Mouse (Mus musculus) gastrocnemius, postnatal 10 days (tissue): ENCODE data around the gene Gm4778. TPM values are rescaled to one million over a fixed set of nuclear protein-coding genes. Genes with fewer than 3 reads are reported as not detected.
"Not testable (repeated sequence)": the region's sequence is repeated elsewhere in the genome, so short reads cannot be mapped to it uniquely, and the experiment has no call there.

ENCODE experiments used
- DNase-seq: peaks from one replicate; pipeline ENCODE4 v3.0.0; 2021; ENCODE audit warnings: mixed read lengths
- long read RNA-seq, 2 experiments: library from polyadenylated mRNA; stranded (forward); transcript quantifications; one replicate each; pipeline ENCODE4 v2.0.0; 2021
- total RNA-seq, 2 experiments: library from RNA; stranded (reverse); gene quantifications; 2 replicates each; pipeline ENCODE4 v1.2.3; 2021

Gm4778 gene
- not detected for total RNA-seq
- long read RNA-seq, experiment 1 = 0 reads
- long read RNA-seq, experiment 2 = 0 reads

DNA sequence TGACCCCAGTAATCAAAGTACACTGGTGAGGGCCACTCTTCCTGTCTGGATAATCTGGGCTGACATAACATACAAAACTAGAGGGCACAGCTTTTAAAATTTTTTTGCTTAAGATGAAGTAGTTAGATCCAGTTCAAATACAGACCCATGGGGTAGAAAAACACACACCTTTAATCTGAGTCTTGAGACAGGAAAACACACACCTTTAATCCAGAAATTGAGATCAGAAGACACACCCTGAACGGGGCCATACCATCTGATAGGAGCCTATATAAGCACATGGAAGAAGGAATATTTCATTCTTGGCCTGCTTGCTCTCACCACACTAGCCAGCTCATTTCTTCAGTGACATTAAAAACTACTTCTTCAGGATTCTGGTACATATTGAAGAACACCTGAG, at the start of gene Gm4778:
Gm4778 (plus strand) TSS at position 301 of the 400 bp plus-strand sequence.
- DNase-seq = not testable (repeated sequence)

DNA sequence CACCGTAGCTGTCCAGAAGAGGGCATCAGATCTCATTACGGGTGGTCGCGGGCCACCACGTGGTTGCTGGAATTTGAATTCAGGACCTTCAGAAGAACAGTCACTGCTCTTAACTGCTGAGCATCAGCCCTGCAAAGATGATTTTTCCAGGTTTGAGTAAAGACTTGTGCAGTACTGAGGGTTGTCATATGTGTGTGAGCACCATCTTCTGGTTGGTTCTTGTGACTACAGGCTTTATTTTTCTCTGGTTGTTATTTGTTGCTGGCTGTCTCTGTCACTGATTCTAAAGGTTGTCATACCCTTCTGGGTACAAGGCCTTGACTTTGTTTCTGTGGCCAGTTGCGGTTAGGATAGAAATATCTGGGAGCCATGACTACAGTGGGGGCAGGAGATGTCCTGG, 3.2 kb upstream of the Gm4778 start:
- no peak for DNase-seq

DNA sequence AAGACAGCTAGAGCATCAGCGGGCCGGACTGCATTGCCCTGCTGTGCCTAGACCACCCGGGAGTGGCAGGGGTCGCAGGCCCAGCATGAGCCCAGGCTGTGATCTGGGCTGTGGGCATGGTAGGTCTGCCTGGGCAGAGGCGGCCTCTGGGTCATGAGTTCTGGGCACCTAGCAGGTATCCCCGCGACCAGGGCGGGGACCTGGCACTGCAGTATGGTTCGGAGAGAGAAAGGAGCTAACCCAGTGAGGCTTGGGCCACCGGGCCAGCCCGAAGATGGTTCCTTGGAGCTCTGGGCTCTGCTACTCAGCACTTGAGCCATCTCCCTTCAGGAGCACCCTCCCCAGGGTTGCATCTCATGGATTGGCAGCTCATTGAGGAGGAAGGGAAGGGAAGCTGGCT, 12.2 kb downstream of the Gm4778 start:
- DNase-seq = no peak

DNA sequence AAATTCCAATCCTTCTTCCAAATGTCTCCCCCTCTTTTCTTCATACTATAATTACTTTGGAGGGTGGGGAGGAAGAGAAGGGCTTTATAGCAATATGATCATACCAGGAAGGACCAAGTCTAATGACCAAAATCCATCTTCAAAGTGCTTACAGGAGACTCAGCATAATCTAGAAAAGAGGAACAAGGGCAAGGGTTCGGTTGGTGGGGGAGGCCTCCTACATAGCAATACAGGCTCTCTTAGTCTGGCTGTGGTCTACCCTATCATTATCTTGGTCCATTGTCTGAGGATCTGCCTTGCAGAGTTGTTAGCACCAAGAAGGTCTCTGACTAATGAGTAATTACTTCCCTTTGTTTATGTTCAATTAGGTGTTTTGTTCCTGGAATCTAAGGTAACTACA, 41.6 kb downstream of the Gm4778 start:
- DNase-seq = no peak

DNA sequence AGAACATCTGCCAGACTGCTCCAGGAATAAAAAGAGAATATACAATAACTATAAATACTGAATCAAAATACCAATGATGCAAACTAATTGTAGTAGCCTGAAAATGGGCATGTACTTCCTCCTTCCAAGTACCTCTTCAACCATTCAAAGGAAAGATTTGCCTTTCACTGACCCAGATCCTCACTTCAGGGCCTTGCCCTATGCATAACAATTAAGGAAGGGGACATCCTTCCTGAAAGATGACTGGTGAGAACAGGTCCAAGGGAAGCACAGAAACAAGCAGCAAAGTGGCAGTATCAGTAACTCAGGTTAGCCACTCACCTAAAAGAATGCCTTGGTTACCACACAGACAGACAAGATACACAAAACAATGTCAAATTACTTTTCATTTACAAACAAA, 43.1 kb downstream of the Gm4778 start:
- DNase-seq = no peak

DNA sequence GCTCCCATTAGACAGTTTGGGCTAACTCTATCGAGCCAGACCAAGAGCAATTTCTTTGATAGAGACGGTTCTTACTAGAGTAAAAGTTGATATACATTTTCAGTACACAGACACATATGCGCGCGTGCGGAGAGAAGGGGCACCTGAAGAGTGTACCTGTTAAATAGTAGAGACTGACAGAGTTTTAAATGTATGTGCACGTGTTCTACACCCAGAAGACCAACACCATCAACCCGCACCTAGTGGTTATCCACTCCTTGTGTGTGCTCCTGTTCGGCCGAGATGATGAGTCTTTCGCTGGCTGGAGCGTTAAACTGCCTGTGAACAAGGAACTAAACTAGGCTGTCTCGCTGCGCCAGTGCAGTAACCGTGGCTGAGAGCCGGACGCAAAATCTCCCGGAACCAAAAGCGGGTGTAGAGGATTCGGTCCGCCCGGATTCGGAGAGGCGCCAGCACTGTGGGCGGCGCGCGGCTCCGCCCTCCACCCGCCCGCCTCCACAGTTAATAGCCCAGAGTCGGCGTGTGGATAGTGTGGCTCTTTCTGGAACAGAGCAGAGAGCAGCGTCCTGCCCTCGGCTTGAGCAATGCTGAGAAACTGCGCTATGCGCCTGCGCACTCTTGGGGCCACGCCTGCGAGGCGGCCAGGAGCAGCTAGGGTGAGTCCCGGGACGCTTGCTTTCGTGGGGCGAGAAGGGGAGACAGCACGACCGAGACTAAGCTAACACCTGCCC, 46.0 kb downstream of the Gm4778 start, which contains the start of gene Them4:
Them4 (plus strand) TSS at position 457 of the 731 bp plus-strand sequence.
- DNase-seq = peak; percentile 94

DNA sequence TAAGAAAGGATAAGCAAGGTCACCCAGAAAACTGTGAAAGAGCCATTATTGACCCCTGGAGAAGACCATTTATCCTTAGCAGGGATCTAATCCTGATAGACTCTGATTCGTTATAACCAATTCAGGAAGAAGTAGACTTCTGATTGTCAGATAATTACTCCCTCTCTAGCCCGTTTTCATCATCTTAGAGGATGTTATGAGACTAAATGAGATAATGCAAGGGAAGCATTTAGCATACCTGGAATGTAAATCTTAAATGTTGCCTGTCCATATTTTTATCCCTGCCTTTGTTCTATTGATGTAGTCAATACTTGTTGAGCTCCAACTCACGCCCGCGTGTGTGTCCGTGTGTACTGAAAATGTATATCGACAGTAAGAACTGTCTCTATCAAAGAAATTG, 46.7 kb downstream of the Gm4778 start:
- no peak for DNase-seq

DNA sequence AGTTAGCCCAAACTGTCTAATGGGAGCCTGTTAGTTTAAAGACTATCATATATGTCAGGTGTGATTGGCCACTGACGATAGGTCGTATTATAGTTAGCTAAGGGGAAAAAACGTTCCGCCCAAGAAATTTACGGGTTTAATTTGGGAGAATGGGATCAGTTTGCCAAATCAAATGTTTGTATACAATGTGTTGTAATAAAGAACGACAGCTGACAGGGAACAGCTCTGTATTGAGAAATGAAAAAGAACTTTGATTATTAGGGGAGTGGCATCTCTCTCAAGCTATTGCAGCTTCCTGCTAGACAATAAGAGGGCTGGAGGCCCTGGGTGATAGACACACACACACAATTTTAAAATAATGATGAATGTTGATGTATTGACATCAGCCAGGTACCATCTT, 47.1 kb downstream of the Gm4778 start:
- no peak for DNase-seq

DNA sequence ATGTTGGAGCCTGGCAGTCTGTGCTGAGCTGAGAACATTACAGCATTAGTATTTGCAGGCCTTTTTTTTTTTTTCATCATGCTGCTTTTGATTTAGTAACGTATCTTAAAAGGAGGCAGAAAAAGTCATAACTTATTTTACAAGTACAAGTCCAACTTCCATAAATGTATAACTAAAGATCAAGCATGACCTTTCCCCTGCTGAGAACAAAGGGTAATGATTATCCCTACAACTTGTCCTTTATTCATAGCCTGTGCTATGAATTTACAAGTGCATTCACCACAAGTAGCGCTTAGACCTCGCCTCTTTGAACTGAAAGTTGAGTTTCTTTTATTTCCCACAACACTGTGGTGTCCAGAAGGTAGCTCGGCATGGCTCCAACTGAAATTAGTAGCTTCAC, 47.5 kb downstream of the Gm4778 start:
- DNase-seq = no peak

Other genes with a start within 250 kb of the Gm4778 start
- not detected for gene Gm9125, start 209.2 kb upstream of the Gm4778 start, total RNA-seq
- gene Gm10697, start 191.4 kb upstream of the Gm4778 start, total RNA-seq = not detected
- not detected for gene Gm10696, start 85.8 kb upstream of the Gm4778 start, total RNA-seq
- gene Gm5286, start 67.3 kb upstream of the Gm4778 start, total RNA-seq = not detected
- gene Them4, start 46.1 kb downstream of the Gm4778 start, total RNA-seq = 1 to 10 TPM; 7.7 to 7.8 TPM
- not detected for gene Them5, start 78.1 kb downstream of the Gm4778 start, total RNA-seq
- under 1 TPM; 0.34 to 0.56 TPM for gene C2cd4d, start 98.4 kb downstream of the Gm4778 start, total RNA-seq
- gene Rorc, start 108.8 kb downstream of the Gm4778 start, total RNA-seq = 10 to 100 TPM; 18.2 to 19.9 TPM
- gene Lingo4, start 134.5 kb downstream of the Gm4778 start, total RNA-seq = under 1 TPM in 1 of 2 experiments, not detected in 1; 0.25 TPM
- 1 to 10 TPM; 6.3 to 8.9 TPM for gene Tdrkh, start 149.2 kb downstream of the Gm4778 start, total RNA-seq
- 10 to 100 TPM; 42.3 to 54.0 TPM for gene Mrpl9, start 179.3 kb downstream of the Gm4778 start, total RNA-seq
- gene Oaz3, start 179.9 kb downstream of the Gm4778 start, total RNA-seq = not detected
- gene Celf3, start 214.3 kb downstream of the Gm4778 start, total RNA-seq = under 1 TPM; 0.49 to 0.61 TPM
- 1 to 10 TPM; 5.0 to 7.9 TPM for gene Riiad1, start 216.3 kb downstream of the Gm4778 start, total RNA-seq